Mouse (Mus musculus) erythroblast, embryonic 14.5 days (primary cell): ENCODE measurements around the gene Gm9918.

Experiments used
- GATA1 ChIP-seq: IDR thresholded peaks from 2 replicates; pipeline ENCODE4 v1.6.1; 2012; ENCODE audit warnings: low read length, inconsistent platforms, mixed read lengths
- TAL1 ChIP-seq: IDR thresholded peaks from 3 replicates; pipeline ENCODE4 v1.6.1; 2012; ENCODE audit warnings: low read length, inconsistent platforms, mixed read lengths

GRCm38 (mm10) chr15:102224186-102224991 lies 46.0 kb upstream of the Gm9918 start:
- TF ChIP-seq GATA1 (no peak), TAL1 (no peak)
